23 mouse cellular contexts compared by ENCODE assay signal in the genomic region with DNA sequence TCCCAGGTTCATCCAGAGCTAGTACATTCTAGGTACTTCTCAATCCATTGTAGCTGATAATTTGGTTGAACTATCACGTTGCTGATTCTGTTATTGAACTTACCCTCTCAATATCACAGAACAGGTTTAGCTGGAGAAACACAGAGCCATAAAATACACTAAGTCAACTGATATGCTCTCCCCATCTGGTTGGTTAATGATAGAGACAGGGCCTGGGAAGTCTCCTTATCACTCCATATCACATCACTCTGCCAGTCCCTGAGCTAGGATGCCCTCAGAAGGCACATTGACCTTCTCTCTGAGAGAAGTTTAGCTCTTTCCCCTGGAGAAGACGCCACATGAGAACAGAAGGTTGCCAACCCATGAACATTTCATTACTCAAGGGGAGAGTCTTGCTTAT. TPM values are rescaled to one million over a fixed set of nuclear protein-coding genes. Genes with fewer than 3 reads are reported as not detected.
"Had no signal": no experiment of that assay in that cellular context is flagged by ENCODE, and none has a peak within 500 bp of the region (broad histone marks: within the 10 kb centered on the region; RNA-seq: fewer than 3 reads in every experiment).

No protein-coding gene starts in this region.

- H3K4me1 ChIP-seq: limb, embryonic 10.5 days; limb, embryonic 13.5 days; lung, embryonic 15.5 days had no signal

- H3K4me2 ChIP-seq: limb, embryonic 13.5 days; liver, embryonic 12.5 days; liver, embryonic 15.5 days; lung, embryonic 15.5 days; midbrain, embryonic 11.5 days had no signal

- H3K27me3 ChIP-seq: limb, embryonic 13.5 days; liver, embryonic 12.5 days; liver, embryonic 15.5 days; lung, embryonic 15.5 days had no signal

- H3K4me3 ChIP-seq: limb, embryonic 10.5 days; limb, embryonic 13.5 days; liver, embryonic 12.5 days; liver, embryonic 15.5 days; lung, embryonic 15.5 days had no signal

- H3K36me3 ChIP-seq: limb, embryonic 10.5 days; limb, embryonic 13.5 days; liver, embryonic 12.5 days; liver, embryonic 15.5 days; lung, embryonic 15.5 days had no signal

- H3K27ac ChIP-seq: kidney, postnatal 0 days; limb, embryonic 10.5 days; limb, embryonic 13.5 days; liver, embryonic 12.5 days; liver, embryonic 15.5 days; lung, embryonic 15.5 days had no signal

- H3K9me3 ChIP-seq: limb, embryonic 10.5 days; limb, embryonic 13.5 days; liver, embryonic 12.5 days; liver, embryonic 15.5 days; lung, embryonic 15.5 days had no signal

- DNase-seq: kidney, adult 2 months; kidney, postnatal 25 days; liver; lung, adult 18-20 months; lung, postnatal 10 days; lung, postnatal 4 days; midbrain, embryonic 14.5 days; thymus, adult 18-20 months; thymus, postnatal 14 days; thymus, postnatal 4 days had no signal

- H3K9ac ChIP-seq: limb, embryonic 13.5 days; liver, embryonic 12.5 days; liver, embryonic 15.5 days; lung, embryonic 15.5 days had no signal

RNA-seq across cellular contexts. Expression of a gene that starts 14.7 kb away (rescaled TPM):
- total RNA-seq: left cerebral cortex, adult 18-20 months; left cerebral cortex, postnatal 25 days; megakaryocyte progenitor cell, adult 5-6 weeks; megakaryocyte-erythroid progenitor cell, adult 5-6 weeks had no signal
- polyA plus RNA-seq: limb, embryonic 10.5 days; limb, embryonic 13.5 days; midbrain, embryonic 11.5 days; midbrain, embryonic 14.5 days; neural tube, embryonic 11.5 days; neural tube, embryonic 14.5 days had no signal
